Mouse (Mus musculus): ENCODE measurements around the gene Itprip. TPM values are rescaled to one million over a fixed set of nuclear protein-coding genes. Genes with fewer than 3 reads are reported as not detected.

Itprip gene
- total RNA-seq, 2 experiments from 2014 or later: 8.0 to 8.1 TPM

GRCm38 (mm10) chr19:47918016-47918415 is 1.1 kb downstream of the Itprip start:
- peak in 1 of 2 experiments; percentile 33 for DNase-seq
- intact Hi-C loops (cut with DNase I): no loop called here

GRCm38 (mm10) chr19:47917396-47917795 is 1.7 kb downstream of the Itprip start:
- no peak for DNase-seq
- intact Hi-C loops (cut with DNase I): no loop called here

- intact Hi-C loops (cut with DNase I): no loop called here
- no peak for DNase-seq
Observed at GRCm38 (mm10) chr19:47915251-47915650, 3.8 kb downstream of the Itprip start.

- DNase-seq: no peak
- intact Hi-C loops (cut with DNase I): no loop called here
Observed at GRCm38 (mm10) chr19:47914191-47914590, 4.9 kb downstream of the Itprip start.

GRCm38 (mm10) chr19:47913344-47913743 is 5.8 kb downstream of the Itprip start:
- no peak for DNase-seq
- intact Hi-C loops (cut with DNase I): no loop called here

- intact Hi-C loops (cut with DNase I): no loop called here
- DNase-seq: no peak
Observed at GRCm38 (mm10) chr19:47910751-47911150, 8.3 kb downstream of the Itprip start.

- no peak for DNase-seq
- intact Hi-C loops (cut with DNase I): no loop called here
Observed at GRCm38 (mm10) chr19:47910117-47910618, 8.9 kb downstream of the Itprip start.

GRCm38 (mm10) chr19:47909387-47910116 is 9.5 kb downstream of the Itprip start:
- intact Hi-C loops (cut with DNase I): no loop called here
- DNase-seq: peak in 1 of 2 experiments; percentile 44

GRCm38 (mm10) chr19:47908961-47909371 is 10.1 kb downstream of the Itprip start:
- intact Hi-C loops (cut with DNase I): no loop called here
- no peak for DNase-seq

- intact Hi-C loops (cut with DNase I): no loop called here
- DNase-seq: no peak
Observed at GRCm38 (mm10) chr19:47907596-47907995, 11.5 kb downstream of the Itprip start.

GRCm38 (mm10) chr19:47905603-47906002 is 13.5 kb downstream of the Itprip start:
- no peak for DNase-seq
- intact Hi-C loops (cut with DNase I): no loop called here

- intact Hi-C loops (cut with DNase I): no loop called here
- DNase-seq: no peak
Observed at GRCm38 (mm10) chr19:47905081-47905480, 14.0 kb downstream of the Itprip start.

- DNase-seq: no peak
- intact Hi-C loops (cut with DNase I): no loop called here
Observed at GRCm38 (mm10) chr19:47903679-47904078, 15.4 kb downstream of the Itprip start.

- intact Hi-C loops (cut with DNase I): no loop called here
- DNase-seq: peak; percentile 45 to 51
Observed at GRCm38 (mm10) chr19:47902316-47903201, 16.5 kb downstream of the Itprip start.

GRCm38 (mm10) chr19:47900558-47900957 is 18.5 kb downstream of the Itprip start:
- DNase-seq: no peak
- intact Hi-C loops (cut with DNase I): no loop called here

GRCm38 (mm10) chr19:47900012-47900411 is 19.1 kb downstream of the Itprip start:
- DNase-seq: no peak
- intact Hi-C loops (cut with DNase I): no loop called here

- intact Hi-C loops (cut with DNase I): no loop called here
- DNase-seq: no peak
Observed at GRCm38 (mm10) chr19:47898472-47899079, 20.5 kb downstream of the Itprip start.

- intact Hi-C loops (cut with DNase I): no loop called here
Observed at GRCm38 (mm10) chr19:47893092-47893491, 26.0 kb downstream of the Itprip start.

GRCm38 (mm10) chr19:47891562-47892312 is 27.4 kb downstream of the Itprip start:
- DNase-seq: peak; percentile 48 to 57
- intact Hi-C loops (cut with DNase I): no loop called here

More at GRCm38 (mm10) chr19:47893092-47893491, 26.0 kb downstream of the Itprip start:
- DNase-seq: no peak

- DNase-seq: no peak
- intact Hi-C loops (cut with DNase I): no loop called here
Observed at GRCm38 (mm10) chr19:47890489-47891130, 28.5 kb downstream of the Itprip start.

Data from heart, postnatal 14 days (tissue).